Mouse (Mus musculus): ENCODE measurements around the gene Dhrs7c.

GRCm38 (mm10) chr11:67771053-67771452 is 26.9 kb upstream of the Dhrs7c start, which contains the start of gene Glp2r:
- TF ChIP-seq CTCF (IDR thresholded peaks at IDR 0.05; ENCODE audit: control insufficient read depth, insufficient read depth, insufficient replicate concordance, low read depth, low read length): no peak
- TF ChIP-seq POLR2A (IDR thresholded peaks at IDR 0.05; ENCODE audit: control insufficient read depth, low read depth, low read length): no peak

All from testis, adult 2 months (tissue).